Mouse (Mus musculus) yolk sac, embryonic 10.5 days (tissue): Measurements from ENCODE around the gene Tspan32.
A peak's percentile ranks its signal among the peaks of the same experiment; 100 is the strongest.

Source experiments
- DNase-seq: peaks from one replicate; pipeline ENCODE4 v3.0.0-alpha.2; 2017; ENCODE audit warnings: low spot score

Tspan32 gene

DNA sequence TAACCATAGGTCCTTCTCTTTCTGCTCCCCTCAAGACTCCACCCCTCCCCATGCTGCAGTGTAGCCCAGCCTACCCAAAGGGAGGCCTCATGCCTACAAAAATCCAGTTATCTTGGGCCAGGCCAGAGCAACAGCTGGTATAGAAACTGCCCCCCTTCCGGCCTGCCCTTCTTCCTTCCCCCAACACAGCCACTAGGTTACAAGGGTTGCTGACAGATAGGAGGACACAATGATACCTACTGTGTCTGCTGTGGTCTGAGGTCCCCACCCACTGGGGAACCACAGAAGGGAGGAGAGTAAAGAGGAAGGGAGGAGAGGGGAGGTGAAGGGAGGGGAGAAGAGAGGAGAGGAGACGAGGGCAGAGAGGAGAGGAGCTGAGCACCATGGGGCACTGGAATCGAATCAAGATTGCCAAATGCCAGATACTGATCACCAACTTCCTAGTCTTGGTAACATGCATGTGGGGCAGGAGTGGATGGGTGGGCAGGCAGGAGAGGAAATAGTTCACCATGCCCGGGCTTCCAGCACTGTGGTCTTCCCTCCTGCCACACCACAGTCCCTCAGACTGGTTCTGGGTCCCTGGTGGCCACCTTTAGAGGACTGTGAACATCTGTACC lies at the start of gene Tspan32:
Tspan32 (plus strand) TSS at position 320 of the 617 bp plus-strand sequence.
- DNase-seq: peak; percentile 29

DNA sequence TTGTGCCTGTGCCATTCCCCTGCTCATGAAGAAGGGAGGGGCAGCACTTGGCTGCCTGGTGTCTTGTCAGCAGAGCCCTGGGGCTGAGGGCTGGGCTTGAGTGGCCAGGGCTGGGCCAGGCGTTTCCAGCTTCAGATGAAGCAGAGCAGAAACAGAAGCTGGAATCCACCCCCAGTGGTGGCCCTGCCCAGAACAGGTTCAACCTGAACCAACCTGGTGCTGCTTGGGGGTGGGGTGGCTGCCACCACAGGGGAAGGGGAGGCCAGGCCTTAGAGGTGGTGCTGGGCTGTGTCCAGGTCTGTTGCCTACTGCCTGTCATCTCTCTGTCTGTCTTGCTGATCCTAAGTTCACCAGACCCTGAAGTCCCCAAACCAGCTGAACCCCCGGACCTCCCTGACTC lies 48.8 kb upstream of the Tspan32 start:
- DNase-seq: no peak

GRCm38 (mm10) chr7:142958817-142959216 lies 46.0 kb upstream of the Tspan32 start:
- no peak for DNase-seq

GRCm38 (mm10) chr7:142959752-142960151 lies 45.1 kb upstream of the Tspan32 start:
- no peak for DNase-seq

GRCm38 (mm10) chr7:142967414-142967883 lies 37.4 kb upstream of the Tspan32 start:
- DNase-seq: peak; percentile 74

- DNase-seq: peak; percentile 56
Measured at GRCm38 (mm10) chr7:142967884-142968808, 36.7 kb upstream of the Tspan32 start.

DNA sequence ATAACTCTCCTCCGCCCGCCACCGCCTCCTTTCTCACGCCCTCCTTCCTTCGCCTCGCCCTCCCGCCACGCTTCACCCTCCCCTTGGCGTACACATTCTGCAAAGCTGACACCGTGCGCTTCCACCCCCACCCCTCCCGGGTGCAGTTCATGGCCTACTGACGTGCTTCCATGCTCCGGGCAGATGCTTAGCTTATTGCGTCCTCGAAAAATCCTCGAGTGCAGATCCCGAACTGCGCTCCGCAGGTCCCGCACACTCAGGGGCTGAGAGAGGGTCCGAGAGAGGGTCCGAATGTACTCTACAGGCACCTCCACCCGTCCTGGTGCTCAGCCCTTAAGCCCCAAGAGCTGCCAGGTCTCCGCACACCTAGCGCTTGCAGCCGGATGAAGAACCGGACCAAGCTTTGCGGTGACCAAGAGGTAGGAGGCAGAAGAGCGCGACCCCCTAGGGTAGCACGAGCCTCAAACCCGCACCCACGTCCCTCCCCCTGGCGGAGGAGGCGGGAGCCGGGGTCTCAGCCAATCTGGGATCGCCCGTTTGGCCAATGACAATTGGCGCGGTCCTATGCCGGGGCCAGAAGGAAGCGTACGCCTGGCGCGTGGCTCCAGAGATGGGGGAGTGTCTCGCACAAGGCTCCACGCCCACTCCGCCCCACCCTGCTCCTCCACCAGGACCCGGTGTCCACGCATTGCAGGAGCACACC lies 35.9 kb upstream of the Tspan32 start, which contains the start of gene Ascl2:
Ascl2 (minus strand) TSS at position 456 of the 703 bp plus-strand sequence.
- peak; percentile 16 for DNase-seq

- DNase-seq: no peak
Measured at GRCm38 (mm10) chr7:142981908-142982307, 22.9 kb upstream of the Tspan32 start.

DNA sequence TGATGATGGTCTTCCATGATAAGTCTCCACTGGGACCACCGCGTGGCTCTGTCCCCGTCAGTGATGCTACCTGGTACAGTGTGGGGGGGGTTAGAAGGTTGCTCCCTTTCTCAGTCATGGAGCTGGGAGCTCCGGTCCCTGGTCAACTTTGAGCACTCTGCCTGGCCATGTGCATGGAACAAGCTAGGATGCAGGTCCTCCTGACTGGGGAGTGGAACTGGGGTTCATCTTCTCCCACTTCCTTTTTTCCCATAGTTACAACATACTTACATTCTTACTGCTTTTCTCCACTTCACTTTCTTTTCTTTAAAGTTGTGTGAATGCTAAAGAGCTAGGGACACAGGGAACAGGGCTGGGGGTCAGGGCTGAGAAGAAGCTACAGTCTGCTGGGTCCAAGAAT lies 19.7 kb upstream of the Tspan32 start:
- DNase-seq: no peak

DNA sequence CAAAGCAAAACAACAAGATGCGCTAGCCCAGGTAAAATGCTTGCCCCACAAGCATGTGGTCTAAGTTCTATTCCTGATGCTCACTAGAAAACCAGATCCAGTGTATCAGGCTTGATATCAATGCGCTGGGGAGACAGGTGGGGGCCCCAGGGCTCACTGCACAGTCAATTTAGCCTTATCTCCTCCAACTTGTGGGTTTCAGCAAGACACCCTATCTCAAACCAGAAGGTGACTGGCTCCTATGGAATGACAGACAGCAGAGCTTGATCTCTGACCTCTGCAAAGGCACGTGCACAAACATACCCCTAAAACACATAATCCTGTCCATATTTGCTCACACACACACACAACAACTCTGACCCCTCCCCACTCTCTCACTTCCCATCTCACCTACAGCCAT lies 17.1 kb upstream of the Tspan32 start:
- DNase-seq: no peak

- no peak for DNase-seq
Measured at GRCm38 (mm10) chr7:142995004-142995403, 9.8 kb upstream of the Tspan32 start.

DNA sequence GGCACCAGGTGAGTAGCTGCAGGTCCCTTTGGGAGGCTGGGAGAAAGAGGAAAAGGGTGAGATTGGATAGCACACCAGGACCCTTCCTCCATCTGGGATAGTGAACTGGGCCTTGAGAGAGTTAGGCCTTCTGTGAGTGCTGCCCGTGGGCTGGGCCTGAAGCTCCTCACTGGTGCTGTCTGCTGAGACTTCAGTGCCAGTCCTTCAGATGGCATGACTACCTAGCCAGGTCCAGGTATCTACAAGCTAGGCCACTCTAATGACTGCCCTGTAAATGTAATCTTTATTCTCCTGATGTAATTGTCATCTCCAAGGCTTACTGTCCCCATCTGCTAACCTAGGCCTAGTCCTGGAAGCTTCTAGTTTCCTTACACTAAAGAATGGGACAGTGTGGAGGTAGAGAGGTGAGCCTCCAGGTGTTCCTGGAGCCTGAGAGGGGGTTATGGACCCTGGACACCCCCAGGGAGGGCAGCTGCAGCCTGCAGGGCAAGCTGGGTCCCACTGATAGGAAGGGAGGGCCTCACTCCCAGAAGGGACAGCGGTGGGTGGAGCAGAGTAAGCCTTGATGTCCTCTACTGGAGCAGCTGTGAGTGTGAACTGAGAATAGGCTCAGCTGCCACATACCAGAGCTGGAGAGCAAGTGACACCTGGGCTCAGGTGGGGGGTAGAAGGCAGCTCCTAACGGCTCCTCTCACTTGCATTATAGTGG lies 9.1 kb upstream of the Tspan32 start:
- peak; percentile 33 for DNase-seq

DNA sequence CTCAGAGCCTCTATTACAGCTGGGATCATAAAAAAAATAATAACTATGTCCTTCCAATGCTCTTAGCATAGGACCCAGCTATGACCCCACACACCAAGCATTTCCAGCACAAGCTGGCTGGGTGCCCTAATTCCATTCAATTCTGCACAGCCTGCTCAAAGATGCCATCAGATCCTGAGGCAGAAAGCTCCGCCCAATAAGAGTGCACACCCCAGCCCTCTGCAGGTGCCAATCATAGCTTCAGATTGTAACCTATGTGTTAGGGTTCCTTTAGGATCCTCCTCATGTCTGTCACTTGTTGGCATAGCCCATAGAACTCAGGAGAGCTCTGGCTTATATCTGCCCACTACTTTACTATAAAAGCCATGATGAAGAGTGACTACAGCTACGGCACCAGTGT lies 7.8 kb upstream of the Tspan32 start:
- DNase-seq: no peak

- no peak for DNase-seq
Measured at GRCm38 (mm10) chr7:142997403-142998150, 7.3 kb upstream of the Tspan32 start.

DNA sequence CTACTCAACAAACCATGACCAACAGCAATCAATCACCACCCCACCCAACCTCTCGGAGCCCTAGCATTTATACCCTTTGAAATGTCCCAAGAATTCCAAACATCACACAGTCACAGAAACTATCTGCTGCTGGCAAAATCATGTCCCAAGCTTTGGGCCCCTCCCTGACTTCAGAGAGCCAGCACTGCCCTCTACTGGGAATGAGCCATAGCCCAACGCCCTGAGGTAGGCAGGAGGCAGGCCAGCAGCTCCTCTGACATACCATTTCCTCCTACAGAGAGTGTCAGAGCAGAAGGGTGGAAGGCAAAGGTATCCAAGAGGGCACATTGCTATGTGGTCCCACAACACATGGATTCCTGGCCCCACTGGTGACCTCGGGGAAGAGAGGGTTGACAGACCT lies 2.2 kb upstream of the Tspan32 start:
- no peak for DNase-seq

DNA sequence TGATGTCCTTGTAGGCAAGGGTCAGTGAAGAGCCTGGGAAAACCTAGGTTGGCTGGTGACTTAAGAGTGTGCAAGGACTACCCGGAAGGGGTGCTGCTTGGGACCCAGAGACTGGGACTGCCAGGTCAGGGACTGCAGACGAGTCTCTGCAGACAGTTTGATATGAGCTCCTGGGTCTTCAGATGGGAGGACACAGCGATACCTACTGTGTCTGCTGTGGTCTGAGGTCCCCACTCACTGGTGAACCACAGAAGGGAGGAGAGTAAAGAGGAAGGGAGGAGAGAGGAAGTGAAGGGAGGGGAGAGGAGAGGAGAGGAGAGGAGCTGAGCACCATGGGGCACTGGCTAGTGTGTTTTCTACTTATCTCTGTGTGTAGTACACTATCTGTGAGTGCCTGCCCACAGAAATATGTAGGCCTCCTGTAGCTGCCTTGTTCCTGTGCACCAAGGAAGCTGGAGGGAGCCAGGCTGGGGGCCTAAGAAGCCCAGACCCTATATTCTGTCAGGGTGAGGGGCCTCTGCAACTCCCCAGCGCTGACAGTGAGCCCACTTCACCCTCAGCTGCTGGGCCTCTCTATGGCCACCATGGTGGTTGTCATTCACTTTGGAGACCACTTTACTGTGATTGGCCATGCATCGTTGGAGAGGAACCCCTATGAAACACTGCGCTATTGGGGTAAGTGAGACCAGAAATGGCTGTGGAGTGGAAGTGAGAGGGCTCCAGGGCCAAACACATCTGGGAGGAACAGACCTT lies 674 bp downstream of the Tspan32 start:
- no peak for DNase-seq

- peak; percentile 31 for DNase-seq
Measured at GRCm38 (mm10) chr7:143006097-143006755, 1.4 kb downstream of the Tspan32 start.

DNA sequence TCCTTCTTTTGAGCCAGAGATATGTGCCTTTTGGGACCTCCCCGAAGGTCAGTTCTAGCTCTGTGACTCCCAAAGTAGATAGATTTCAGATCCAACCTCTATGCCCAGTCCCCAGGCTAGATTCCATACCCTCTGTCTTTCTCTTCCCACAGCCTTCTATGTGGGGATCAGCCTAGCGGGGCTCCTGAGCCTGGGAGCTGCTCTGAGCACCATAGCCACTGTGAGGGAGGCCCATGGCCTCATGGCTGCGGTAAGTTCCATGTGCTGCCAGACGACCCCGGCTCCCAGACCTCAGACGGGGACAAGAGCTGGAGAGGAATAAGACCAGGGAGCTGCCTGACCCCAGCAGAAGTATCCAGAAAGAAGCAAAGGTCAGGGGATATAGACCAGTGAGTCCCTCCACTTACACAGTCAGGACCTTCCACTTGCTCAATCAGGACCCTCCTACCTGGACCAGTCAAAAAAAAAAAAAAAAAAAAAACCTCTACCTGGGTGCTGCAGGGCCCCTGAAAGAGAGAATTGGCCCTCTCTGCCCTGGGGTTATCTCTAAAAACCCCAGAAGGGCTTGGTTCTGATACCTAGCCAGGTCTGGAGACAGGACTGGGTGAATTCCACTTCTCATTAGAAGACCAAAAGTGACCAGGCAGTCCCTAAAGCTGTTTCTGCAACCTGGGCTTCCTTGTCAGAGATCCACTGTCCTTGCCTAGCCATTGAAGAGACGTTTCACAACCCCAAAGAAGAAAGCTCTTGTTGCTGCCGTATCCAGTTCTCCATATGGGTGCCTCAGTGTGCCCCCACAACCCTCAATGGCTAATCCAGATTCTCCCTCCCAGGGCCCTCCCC lies 2.1 kb downstream of the Tspan32 start:
- DNase-seq: no peak
